Mouse (Mus musculus) myocyte (in vitro differentiated cells): Measurements from ENCODE around the gene Tnc. TPM values are rescaled to one million over a fixed set of nuclear protein-coding genes. Genes with fewer than 3 reads are reported as not detected.

Experiments used
- H3K27me3 ChIP-seq: one replicate; pipeline ENCODE4 v1.6.1; 2011; ENCODE audit not compliant: control insufficient read depth, insufficient read depth, insufficient read length
- H3K36me3 ChIP-seq: one replicate; pipeline ENCODE4 v1.6.1; 2011; ENCODE audit not compliant: control insufficient read depth, insufficient read depth
- H3K4me2 ChIP-seq: one replicate; pipeline ENCODE4 v1.6.1; 2011; ENCODE audit warnings: low read depth, control low read depth
- H3K4me3 ChIP-seq: one replicate; pipeline ENCODE4 v1.5.1; 2011; ENCODE audit warnings: mild to moderate bottlenecking, control low read depth, moderate library complexity
- H3K79me2 ChIP-seq: one replicate; pipeline ENCODE4 v1.6.1; 2011; ENCODE audit not compliant: control insufficient read depth, insufficient read depth
- H3ac ChIP-seq: one replicate; pipeline ENCODE4 v1.6.1; 2011; ENCODE audit not compliant: control insufficient read depth, insufficient read length
- CEBPB ChIP-seq: IDR thresholded peaks from 2 replicates; pipeline ENCODE4 v1.6.1; 2011; ENCODE audit warnings: mild to moderate bottlenecking, moderate library complexity; ENCODE audit not compliant: poor library complexity, insufficient read depth, severe bottlenecking
- E2F4 ChIP-seq: IDR thresholded peaks from one replicate; pipeline ENCODE4 v1.6.1; 2011; ENCODE audit warnings: mild to moderate bottlenecking, control low read depth, moderate library complexity; ENCODE audit not compliant: insufficient read depth
- MAX ChIP-seq: IDR thresholded peaks from one replicate; pipeline ENCODE4 v1.6.1; 2011; ENCODE audit warnings: low read depth, mild to moderate bottlenecking, control low read depth
- MYOD1 ChIP-seq, 3 experiments: IDR thresholded peaks; one replicate each; pipeline ENCODE4 v1.6.1; 2011; ENCODE audit warnings: control low read depth in 2 of 3, low read depth in 2 of 3, mild to moderate bottlenecking in 2 of 3, moderate library complexity in 1 of 3; ENCODE audit not compliant: insufficient read length in 2 of 3, control insufficient read depth in 1 of 3
- MYOG ChIP-seq, 3 experiments: IDR thresholded peaks; one replicate each; pipeline ENCODE4 v1.6.1; 2011; ENCODE audit warnings: control low read depth in 2 of 3, low read depth in 2 of 3, mild to moderate bottlenecking in 2 of 3; ENCODE audit not compliant: insufficient read length in 2 of 3, control insufficient read depth in 1 of 3, insufficient read depth in 1 of 3
- POLR2A ChIP-seq: IDR thresholded peaks from one replicate; pipeline ENCODE4 v1.6.1; 2011; ENCODE audit warnings: low read depth, mild to moderate bottlenecking, control low read depth, moderate library complexity; ENCODE audit not compliant: insufficient read length
- POLR2AphosphoS2 ChIP-seq: IDR thresholded peaks from one replicate; pipeline ENCODE4 v1.6.1; 2011; ENCODE audit warnings: low read depth, control low read depth; ENCODE audit not compliant: insufficient read length
- REST ChIP-seq: IDR thresholded peaks from one replicate; pipeline ENCODE4 v1.6.1; 2011; ENCODE audit warnings: mild to moderate bottlenecking, control low read depth, moderate library complexity; ENCODE audit not compliant: insufficient read depth, insufficient read length
- SRF ChIP-seq: IDR thresholded peaks from one replicate; pipeline ENCODE4 v1.6.1; 2011; ENCODE audit warnings: low read depth; ENCODE audit not compliant: control insufficient read depth, insufficient read length
- TCF12 ChIP-seq: IDR thresholded peaks from one replicate; pipeline ENCODE4 v1.6.1; 2011; ENCODE audit warnings: mild to moderate bottlenecking, control low read depth; ENCODE audit not compliant: poor library complexity, insufficient read depth, severe bottlenecking
- TCF3 ChIP-seq: IDR thresholded peaks from one replicate; pipeline ENCODE4 v1.6.1; 2011; ENCODE audit warnings: low read depth, control low read depth; ENCODE audit not compliant: insufficient read length
- USF1 ChIP-seq: IDR thresholded peaks from one replicate; pipeline ENCODE4 v1.6.1; 2011; ENCODE audit warnings: low read depth, mild to moderate bottlenecking, control low read depth, moderate library complexity
- polyA plus RNA-seq: library from polyadenylated mRNA; unstranded; fragments of >200 nt; fragmentation: generic; extraction: Trizol; gene quantifications from one replicate; pipeline ENCODE4 v1.2.1, GENCODE M21; 2012; ENCODE audit warnings: missing spikeins

Tnc gene
- polyA plus RNA-seq, 1 experiment, result 183 TPM

GRCm38 (mm10) chr4:64009936-64010335 lies 36.9 kb downstream of the Tnc start:
- Histone ChIP-seq H3K4me3 (no peak overlapping the region), H3K36me3 (peaks cover 81% of the 10 kb centered on the region), H3ac (no peak overlapping the region), H3K4me2 (no peak overlapping the region), H3K27me3 (no peaks in the 10 kb centered on the region), H3K79me2 (no peaks in the 10 kb centered on the region)
- TF ChIP-seq SRF (no peak), MYOD1 (IDR thresholded peaks at IDR 0.05; ENCODE audit: control insufficient read depth in 1 of 3, insufficient read length in 2 of 3, low read depth in 2 of 3) (no peak), MAX (no peak), POLR2A (no peak), CEBPB (no peak), USF1 (no peak), REST (no peak)

DNA sequence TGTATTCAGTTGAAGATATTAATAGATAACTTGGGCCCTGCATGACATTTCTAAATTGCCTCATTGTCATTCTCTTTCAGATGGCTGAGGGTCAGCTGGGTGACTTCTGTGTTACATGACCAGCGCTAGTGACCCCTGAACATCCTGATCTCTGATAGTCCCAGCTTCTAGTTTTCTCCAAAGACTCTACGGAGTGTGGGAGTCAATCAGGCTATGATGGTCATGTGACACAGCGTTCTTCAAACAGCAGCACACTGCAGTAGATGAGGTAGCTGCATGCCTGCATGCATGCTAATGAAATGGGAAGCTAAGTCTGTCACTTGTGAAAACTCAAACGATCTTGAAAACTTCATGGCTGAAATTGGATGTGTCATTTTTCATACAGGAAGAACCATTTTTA lies 41.6 kb downstream of the Tnc start:
- H3K27me3 ChIP-seq, result no peaks in the 10 kb centered on the region
- no peak overlapping the region for H3K4me2 ChIP-seq
- TF ChIP-seq USF1 (peak; percentile 9), E2F4 (no peak), POLR2AphosphoS2 (no peak), MYOD1 (IDR thresholded peaks at IDR 0.05; ENCODE audit: control insufficient read depth in 1 of 3, insufficient read length in 2 of 3, low read depth in 2 of 3) (no peak), TCF3 (no peak)
- peaks cover 61% of the 10 kb centered on the region for H3K36me3 ChIP-seq
- no peaks in the 10 kb centered on the region for H3K79me2 ChIP-seq
- no peak overlapping the region for H3K4me3 ChIP-seq
- no peak overlapping the region for H3ac ChIP-seq

DNA sequence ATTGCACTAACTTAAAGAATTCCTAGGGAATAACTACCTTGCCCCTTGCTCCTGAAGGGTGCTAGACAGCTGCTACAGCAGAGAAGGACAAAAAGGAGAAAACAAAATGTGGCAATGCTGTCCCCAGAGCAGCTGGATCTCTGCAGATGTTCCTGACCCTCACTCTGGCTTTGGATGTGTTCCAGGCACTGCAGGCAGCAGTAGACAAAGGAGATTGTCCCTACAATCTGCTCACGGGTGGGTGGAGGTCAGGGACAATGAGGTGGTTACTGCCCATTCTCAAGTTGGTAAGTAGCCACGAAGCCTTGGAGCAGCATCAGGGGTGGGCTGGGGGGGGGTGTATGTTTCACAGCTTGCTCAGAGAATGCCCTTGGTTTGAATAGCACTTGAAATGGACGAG lies 43.1 kb downstream of the Tnc start:
- H3K4me2 ChIP-seq, result no peak overlapping the region
- TF ChIP-seq MYOD1 (IDR thresholded peaks at IDR 0.05; ENCODE audit: control insufficient read depth in 1 of 3, insufficient read length in 2 of 3, low read depth in 2 of 3), result no peak
- no peak for TF ChIP-seq MAX
- no peak for TF ChIP-seq CEBPB
- TF ChIP-seq TCF12, result no peak
- no peak for TF ChIP-seq SRF
- TF ChIP-seq MYOG (IDR thresholded peaks at IDR 0.05; ENCODE audit: control insufficient read depth in 1 of 3, insufficient read depth in 1 of 3, insufficient read length in 2 of 3, low read depth in 2 of 3), result no peak
- TF ChIP-seq USF1, result no peak
- no peak for TF ChIP-seq POLR2AphosphoS2
- TF ChIP-seq TCF3, result no peak
- TF ChIP-seq E2F4, result no peak
- no peak for TF ChIP-seq POLR2A
- no peaks in the 10 kb centered on the region for H3K79me2 ChIP-seq
- H3ac ChIP-seq, result no peak overlapping the region
- no peak overlapping the region for H3K4me3 ChIP-seq
- H3K27me3 ChIP-seq, result no peaks in the 10 kb centered on the region
- peaks cover 57% of the 10 kb centered on the region for H3K36me3 ChIP-seq

DNA sequence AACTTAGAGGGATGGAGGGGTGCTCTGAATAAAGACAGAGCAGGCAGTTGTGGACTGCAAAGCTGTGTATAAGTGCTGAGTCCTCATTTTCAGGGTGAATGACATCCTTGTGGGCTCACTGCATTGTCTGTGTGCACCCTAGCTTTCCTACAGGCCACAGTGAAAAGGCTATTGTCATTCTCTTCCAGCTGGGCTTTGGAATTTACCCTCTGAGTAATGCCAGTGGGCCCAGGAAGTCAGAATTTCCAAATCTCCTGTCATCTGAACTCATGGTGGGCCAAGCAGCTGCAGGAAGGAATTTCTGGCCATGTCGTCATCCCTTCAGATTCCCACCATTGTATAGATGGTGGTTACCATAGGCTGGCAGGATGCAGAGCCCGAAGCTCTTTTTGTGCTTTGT lies 44.6 kb downstream of the Tnc start:
- H3K27me3 ChIP-seq, result no peaks in the 10 kb centered on the region
- TF ChIP-seq MYOG (IDR thresholded peaks at IDR 0.05; ENCODE audit: control insufficient read depth in 1 of 3, insufficient read depth in 1 of 3, insufficient read length in 2 of 3, low read depth in 2 of 3) (peak in 1 of 3 experiments; percentile 40), POLR2A (no peak), MYOD1 (IDR thresholded peaks at IDR 0.05; ENCODE audit: control insufficient read depth in 1 of 3, insufficient read length in 2 of 3, low read depth in 2 of 3) (peak in 2 of 3 experiments; percentile 51 to 71), POLR2AphosphoS2 (no peak), USF1 (no peak), REST (no peak), CEBPB (peak; percentile 87), MAX (no peak), E2F4 (no peak), TCF12 (no peak), SRF (no peak), TCF3 (no peak)
- no peak overlapping the region for H3K4me2 ChIP-seq

GRCm38 (mm10) chr4:64000788-64001187 lies 46.0 kb downstream of the Tnc start:
- Histone ChIP-seq H3K4me3 (no peak overlapping the region), H3K79me2 (no peaks in the 10 kb centered on the region), H3K4me2 (no peak overlapping the region), H3K27me3 (no peaks in the 10 kb centered on the region), H3K36me3 (peaks cover 50% of the 10 kb centered on the region), H3ac (no peak overlapping the region)
- TF ChIP-seq USF1, result no peak
- TF ChIP-seq TCF12, result no peak
- TF ChIP-seq TCF3, result no peak
- TF ChIP-seq REST, result no peak
- TF ChIP-seq POLR2A, result no peak
- TF ChIP-seq MYOG (IDR thresholded peaks at IDR 0.05; ENCODE audit: control insufficient read depth in 1 of 3, insufficient read depth in 1 of 3, insufficient read length in 2 of 3, low read depth in 2 of 3), result no peak
- no peak for TF ChIP-seq CEBPB
- TF ChIP-seq MYOD1 (IDR thresholded peaks at IDR 0.05; ENCODE audit: control insufficient read depth in 1 of 3, insufficient read length in 2 of 3, low read depth in 2 of 3), result no peak
- no peak for TF ChIP-seq POLR2AphosphoS2
- no peak for TF ChIP-seq MAX
- TF ChIP-seq E2F4, result no peak
- TF ChIP-seq SRF, result no peak

More for the DNA sequence above, 44.6 kb downstream of the Tnc start:
- Histone ChIP-seq H3ac (no peak overlapping the region), H3K79me2 (no peaks in the 10 kb centered on the region), H3K4me3 (no peak overlapping the region), H3K36me3 (peaks cover 51% of the 10 kb centered on the region)
